Mouse (Mus musculus) thymus, postnatal 4 days (tissue): ENCODE results near the gene Gm19684.

ENCODE experiments used
- DNase-seq: peaks from one replicate; pipeline ENCODE4 v3.0.0; 2021

The Gm19684 gene

DNA sequence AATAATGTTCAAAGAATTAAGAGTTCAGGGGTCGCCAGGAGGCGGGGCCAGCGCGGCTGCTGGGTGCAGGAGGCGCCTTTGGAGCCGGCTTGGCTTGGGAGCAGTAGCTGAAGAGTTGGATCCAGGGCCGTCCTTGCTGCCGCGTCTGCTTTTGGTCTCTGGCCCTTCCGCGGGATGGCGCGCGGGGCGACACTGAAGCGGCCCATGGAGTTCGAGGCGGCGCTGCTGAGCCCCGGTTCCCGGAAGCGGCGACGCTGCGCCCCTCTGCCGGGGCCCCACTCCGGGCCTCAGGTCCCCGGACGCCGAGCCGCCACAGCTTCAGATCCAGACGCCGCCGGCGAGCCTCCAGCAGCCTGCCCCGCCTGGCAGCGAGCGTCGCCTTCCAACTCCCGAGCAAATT is 57.5 kb downstream of the Gm19684 start:
- peak; percentile 80 for DNase-seq
